17 mouse cellular contexts compared by ENCODE assay signal in the genomic region with DNA sequence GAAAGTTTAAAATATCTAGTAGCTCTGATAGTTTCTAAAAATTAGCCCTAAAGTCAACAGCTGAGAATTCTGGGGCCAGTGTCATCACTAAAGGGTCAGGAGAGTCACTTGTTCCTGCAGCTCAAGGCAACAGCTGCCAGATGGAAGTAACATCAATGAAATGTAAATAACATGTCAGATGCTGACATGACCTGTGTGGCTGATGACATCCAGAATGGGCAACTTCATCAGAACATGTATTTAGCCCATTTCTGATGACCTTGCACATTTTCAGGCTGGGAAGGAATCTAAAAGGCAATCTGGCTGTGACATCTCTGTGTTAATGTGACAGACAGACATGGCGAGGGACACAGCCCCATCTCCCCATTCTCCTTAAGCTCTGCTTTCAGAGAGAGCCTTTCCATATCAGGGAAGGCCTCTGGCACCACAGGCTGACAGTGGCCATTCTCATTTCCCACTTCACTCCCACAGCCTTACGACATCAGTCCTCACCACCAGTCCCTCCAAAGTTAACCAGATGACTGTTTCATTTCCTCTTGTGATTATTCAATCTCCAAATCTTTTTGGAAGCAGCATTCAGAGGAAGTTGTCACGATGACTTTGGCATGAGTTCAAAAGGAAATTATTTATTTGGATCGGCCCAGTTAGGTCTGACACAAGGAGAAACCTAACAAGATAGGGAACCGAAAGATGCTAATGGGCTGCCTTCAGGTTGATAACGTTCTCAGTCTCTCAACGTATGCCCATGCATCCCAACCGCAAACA.
DNase-seq lines count a peak whose midpoint lies in the region; ATAC-seq lines count a peak whose summit lies in the region.
"Had no signal": no experiment of that assay in that cellular context is flagged by ENCODE, and none has a peak within 500 bp of the region (broad histone marks: within the 10 kb centered on the region; RNA-seq: fewer than 3 reads in every experiment).

No protein-coding gene starts in this region.

- WGBS in heart, embryonic 16.5 days = 47% methylated on average over 8 of the region's 8 CpGs

- H3K9ac ChIP-seq in heart, embryonic 16.5 days (ENCODE audit: low read length) = no peak overlapping the region
- H3K9ac ChIP-seq: forebrain, embryonic 15.5 days; hindbrain, embryonic 13.5 days; liver, embryonic 13.5 days had no signal

- no peaks in the 10 kb centered on the region for H3K9me3 ChIP-seq in heart, embryonic 16.5 days (replicated peaks; ENCODE audit: control insufficient read depth, low read length)
- H3K9me3 ChIP-seq: forebrain, embryonic 15.5 days; hindbrain, embryonic 13.5 days; liver, embryonic 13.5 days had no signal

- H3K27ac ChIP-seq in heart, embryonic 16.5 days (ENCODE audit: low read length) = no peak overlapping the region
- H3K27ac ChIP-seq: forebrain, embryonic 15.5 days; hindbrain, embryonic 13.5 days; liver, embryonic 13.5 days had no signal

- peak; percentile 52; the same call in 1 of the 2 replicates for ATAC-seq in heart, embryonic 16.5 days (replicated peaks; ENCODE audit: extremely low read depth, insufficient read depth, low FRiP score)
- ATAC-seq: forebrain, embryonic 15.5 days; intestine, postnatal 0 days had no signal

- no peak overlapping the region for H3K4me2 ChIP-seq in heart, embryonic 16.5 days (ENCODE audit: low read depth, low read length)
- H3K4me2 ChIP-seq: forebrain, embryonic 15.5 days; hindbrain, embryonic 13.5 days; liver, embryonic 13.5 days; midbrain, embryonic 11.5 days had no signal

- H3K4me3 ChIP-seq in heart, embryonic 16.5 days (ENCODE audit: low read length) = no peak overlapping the region
- H3K4me3 ChIP-seq: forebrain, embryonic 15.5 days; hindbrain, embryonic 13.5 days; liver, embryonic 13.5 days had no signal

- DNase-seq in heart, adult 9 months (ENCODE audit: low spot score in 2 of 2) = peak; percentile 19 to 42
- DNase-seq in heart, postnatal 4 days = no peak
- DNase-seq in 416B (ENCODE audit: low read depth) = peak; percentile 67
- peak; percentile 47 to 72 for DNase-seq in lung, postnatal 4 days
- DNase-seq in layer of hippocampus, adult 9-11 months = no peak
- no peak for DNase-seq in right cerebral cortex, postnatal 25 days
- DNase-seq in cerebellum, postnatal 4 days (ENCODE audit: low spot score in 2 of 2) = no peak
- DNase-seq: cerebellum, postnatal 25 days; gastrocnemius, postnatal 14 days; liver, embryonic 13.5 days; right cerebral cortex, postnatal 4 days; thymus, postnatal 14 days had no signal

- H3K4me1 ChIP-seq in heart, embryonic 16.5 days (ENCODE audit: control insufficient read depth, insufficient read depth, low read length) = peaks cover 2% of the 10 kb centered on the region; the same call in 1 of the 2 replicates
- H3K4me1 ChIP-seq: hindbrain, embryonic 13.5 days; liver, embryonic 13.5 days had no signal

- H3K27me3 ChIP-seq in heart, embryonic 16.5 days (ENCODE audit: control insufficient read depth, insufficient read depth, low read length) = no peaks in the 10 kb centered on the region
- H3K27me3 ChIP-seq: forebrain, embryonic 15.5 days; hindbrain, embryonic 13.5 days; liver, embryonic 13.5 days had no signal

- H3K36me3 ChIP-seq in heart, embryonic 16.5 days (ENCODE audit: control insufficient read depth, insufficient read depth) = no peaks in the 10 kb centered on the region
- H3K36me3 ChIP-seq: forebrain, embryonic 15.5 days; hindbrain, embryonic 13.5 days; liver, embryonic 13.5 days had no signal

Comparison
In these comparisons a context has a peak if more than half of its experiments do, and no peak if none do; other contexts are left out.
1. DNase-seq: peak in heart, adult 9 months (2 of 2), 416B (single experiment) and lung, postnatal 4 days (2 of 2); none in heart, postnatal 4 days (single experiment), layer of hippocampus, adult 9-11 months (single experiment), right cerebral cortex, postnatal 25 days (single experiment) and cerebellum, postnatal 4 days (0 of 2).